Mouse (Mus musculus): ENCODE data around the gene Gdpd1. TPM values are rescaled to one million over a fixed set of nuclear protein-coding genes. Genes with fewer than 3 reads are reported as not detected.
A peak's percentile ranks its signal among the peaks of the same experiment; 100 is the strongest.
"Not testable (repeated sequence)": the region's sequence is repeated elsewhere in the genome, so short reads cannot be mapped to it uniquely, and the experiment has no call there.

The Gdpd1 gene
- total and polyA plus RNA-seq, 2 experiments from 2014 or later: 66.6 to 167 TPM

DNA sequence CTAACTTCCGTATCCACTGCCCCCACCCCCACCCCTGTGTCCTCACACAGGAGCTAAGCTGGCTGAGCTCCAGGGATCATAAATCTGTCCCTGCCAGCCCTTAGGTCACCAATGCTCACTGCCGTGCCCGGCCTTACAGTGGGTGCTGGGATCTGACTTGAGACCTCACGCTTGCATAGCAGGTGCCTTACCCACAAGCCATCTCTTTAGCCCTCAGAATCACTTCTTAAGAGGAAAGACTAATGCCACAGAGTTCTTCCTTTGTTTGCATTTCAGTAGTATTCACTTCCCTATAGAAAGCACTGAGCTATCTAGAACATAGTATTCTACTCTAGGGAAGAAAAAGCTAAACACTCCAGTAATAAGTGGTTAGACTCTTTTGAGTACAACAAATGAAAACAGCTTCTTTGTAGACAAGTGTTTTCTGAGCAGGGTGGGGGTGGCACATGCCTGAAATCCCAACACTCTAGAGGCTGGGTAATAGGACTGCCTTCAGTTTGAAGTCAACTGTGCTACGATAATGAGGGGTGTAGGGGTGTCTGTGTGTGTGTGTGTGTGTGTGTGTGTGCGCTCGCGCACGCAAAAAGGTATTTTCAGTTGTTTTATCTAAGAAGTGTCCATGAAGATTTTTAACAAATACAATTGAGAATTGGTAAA lies 34.4 kb downstream of the Gdpd1 start:
- ATAC-seq (ENCODE audit: low FRiP score) (no peak), DNase-seq (ENCODE audit: low spot score) (no peak)
- H3K9ac ChIP-seq (replicated peaks; ENCODE audit: low read length, poor library complexity, severe bottlenecking): no peak overlapping the region
- H3K4me1 ChIP-seq (ENCODE audit: insufficient read depth, low read length): no peaks in the 10 kb centered on the region
- H3K4me3 ChIP-seq (ENCODE audit: low read depth, low read length): no peak overlapping the region
- no peaks in the 10 kb centered on the region for H3K27me3 ChIP-seq (ENCODE audit: insufficient read depth, low read length)
- H3K36me3 ChIP-seq (ENCODE audit: insufficient read depth, low read length): peaks cover 56% of the 10 kb centered on the region
- H3K27ac ChIP-seq (ENCODE audit: low read depth, low read length): no peak overlapping the region
- 90% methylated on average over 9 of the region's 9 CpGs for WGBS
- TF ChIP-seq CTCF (IDR thresholded peaks at IDR 0.05): no peak
- H3K9me3 ChIP-seq (ENCODE audit: low read length): no peaks in the 10 kb centered on the region
- H3K4me2 ChIP-seq (ENCODE audit: low read depth, low read length, poor library complexity, severe bottlenecking): no peak overlapping the region

DNA sequence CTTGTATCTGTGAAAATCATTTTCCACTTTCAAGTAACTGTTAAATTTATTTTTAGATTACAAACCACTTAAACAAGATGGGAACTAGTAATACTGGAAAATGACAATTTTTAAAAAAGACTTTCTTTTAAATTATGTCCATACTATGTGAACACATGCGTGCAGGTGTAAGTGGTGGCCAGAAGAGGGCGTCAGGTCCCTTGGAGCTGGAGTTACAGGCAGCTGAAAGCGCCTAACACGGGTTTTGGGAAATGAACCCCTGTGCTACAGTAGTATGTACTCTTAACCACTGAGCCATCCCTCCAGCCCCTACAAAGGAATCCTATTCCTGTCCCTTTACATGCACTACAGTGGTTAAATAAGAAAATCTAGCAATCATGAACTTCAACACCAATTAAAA lies 37.7 kb downstream of the Gdpd1 start:
- Histone ChIP-seq H3K4me3 (ENCODE audit: low read depth, low read length) (no peak overlapping the region), H3K27me3 (ENCODE audit: insufficient read depth, low read length) (no peaks in the 10 kb centered on the region), H3K9ac (replicated peaks; ENCODE audit: low read length, poor library complexity, severe bottlenecking) (no peak overlapping the region), H3K27ac (ENCODE audit: low read depth, low read length) (no peak overlapping the region), H3K4me2 (ENCODE audit: low read depth, low read length, poor library complexity, severe bottlenecking) (no peak overlapping the region), H3K9me3 (ENCODE audit: low read length) (no peaks in the 10 kb centered on the region), H3K36me3 (ENCODE audit: insufficient read depth, low read length) (peaks cover 59% of the 10 kb centered on the region), H3K4me1 (ENCODE audit: insufficient read depth, low read length) (no peaks in the 10 kb centered on the region)
- ATAC-seq (ENCODE audit: low FRiP score) (no peak), DNase-seq (ENCODE audit: low spot score) (no peak)
- TF ChIP-seq CTCF (IDR thresholded peaks at IDR 0.05): peak; percentile 49
- 74% methylated on average over 4 of the region's 4 CpGs for WGBS

DNA sequence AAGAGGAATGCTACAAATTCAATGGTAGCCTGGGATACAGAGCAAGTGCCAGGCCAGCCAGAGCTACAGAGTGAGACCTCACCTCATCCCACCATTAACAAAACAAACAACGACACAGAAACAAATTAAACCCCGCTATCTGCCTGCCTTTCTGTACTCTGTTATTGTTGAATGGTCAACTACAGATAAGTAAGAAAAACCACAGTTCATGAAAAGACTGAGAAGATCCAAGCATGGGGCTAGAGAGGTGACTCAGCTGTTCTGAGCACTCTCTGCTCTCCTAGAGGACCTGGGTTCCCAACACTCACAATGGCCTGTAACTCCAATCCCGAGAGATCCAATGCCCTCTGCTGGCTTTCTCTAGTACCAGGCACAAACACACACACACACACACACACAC lies 45.6 kb downstream of the Gdpd1 start:
- H3K4me2 ChIP-seq (ENCODE audit: low read depth, low read length, poor library complexity, severe bottlenecking): no peak overlapping the region
- H3K4me3 ChIP-seq (ENCODE audit: low read depth, low read length): no peak overlapping the region
- no peaks in the 10 kb centered on the region for H3K27me3 ChIP-seq (ENCODE audit: insufficient read depth, low read length)
- H3K9me3 ChIP-seq (ENCODE audit: low read length): no peaks in the 10 kb centered on the region
- no peak for TF ChIP-seq CTCF (IDR thresholded peaks at IDR 0.05)
- H3K36me3 ChIP-seq (ENCODE audit: insufficient read depth, low read length): peaks cover 8% of the 10 kb centered on the region; the same call in 1 of the 2 replicates
- H3K9ac ChIP-seq (replicated peaks; ENCODE audit: low read length, poor library complexity, severe bottlenecking): no peak overlapping the region
- H3K4me1 ChIP-seq (ENCODE audit: insufficient read depth, low read length): no peaks in the 10 kb centered on the region
- ATAC-seq (ENCODE audit: low FRiP score) (no peak), DNase-seq (ENCODE audit: low spot score) (no peak)
- H3K27ac ChIP-seq (ENCODE audit: low read depth, low read length): no peak overlapping the region
- WGBS: 88% methylated on average over 3 of the region's 3 CpGs

DNA sequence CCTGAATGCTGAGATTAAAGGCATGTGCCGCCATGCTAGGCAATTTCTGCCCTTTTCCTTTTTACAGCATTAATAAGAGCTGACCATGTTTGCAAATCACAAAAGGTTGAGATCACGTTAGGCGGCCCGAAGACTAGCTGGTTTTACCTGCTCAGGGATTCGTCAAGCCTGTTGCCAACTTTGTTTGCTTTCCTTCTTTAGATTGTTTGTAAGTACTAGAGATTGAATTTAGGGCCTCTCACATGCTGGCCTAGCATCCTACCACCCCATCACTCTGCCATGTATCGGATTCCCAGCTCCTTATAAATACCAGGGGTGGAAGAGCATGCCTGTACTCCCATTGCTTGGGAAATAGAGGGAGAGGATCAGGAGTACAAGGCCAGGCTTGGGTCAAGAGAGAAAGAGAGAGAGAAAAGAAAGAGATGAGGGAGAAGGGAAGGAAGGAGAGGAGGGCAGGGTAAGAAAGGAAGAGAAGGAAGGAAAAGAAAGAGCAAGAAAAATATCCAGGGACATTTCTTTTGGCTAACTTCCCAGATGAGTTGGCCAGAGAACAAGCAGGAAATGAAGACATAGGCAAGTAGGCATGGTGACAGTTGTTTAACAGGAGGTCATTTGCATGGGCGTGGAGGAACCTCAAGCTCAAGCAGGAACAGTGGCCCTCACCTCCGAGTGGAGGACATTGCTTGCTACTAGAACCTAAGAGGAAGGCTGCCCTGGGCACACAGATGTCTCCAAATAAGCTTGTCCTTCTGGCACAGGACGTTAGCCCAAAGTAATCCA lies 47.6 kb downstream of the Gdpd1 start:
- H3K36me3 ChIP-seq (ENCODE audit: insufficient read depth, low read length): no peaks in the 10 kb centered on the region
- DNase-seq (ENCODE audit: low spot score) (no peak), ATAC-seq (ENCODE audit: low FRiP score) (no peak)
- H3K27me3 ChIP-seq (ENCODE audit: insufficient read depth, low read length): no peaks in the 10 kb centered on the region
- no peak overlapping the region for H3K4me3 ChIP-seq (ENCODE audit: low read depth, low read length)
- H3K9me3 ChIP-seq (ENCODE audit: low read length): no peaks in the 10 kb centered on the region
- H3K4me2 ChIP-seq (ENCODE audit: low read depth, low read length, poor library complexity, severe bottlenecking): no peak overlapping the region
- H3K4me1 ChIP-seq (ENCODE audit: insufficient read depth, low read length): no peaks in the 10 kb centered on the region
- H3K27ac ChIP-seq (ENCODE audit: low read depth, low read length): no peak overlapping the region
- H3K9ac ChIP-seq (replicated peaks; ENCODE audit: low read length, poor library complexity, severe bottlenecking): no peak overlapping the region
- WGBS: 80% methylated on average over 9 of the region's 9 CpGs
- TF ChIP-seq CTCF (IDR thresholded peaks at IDR 0.05): no peak

DNA sequence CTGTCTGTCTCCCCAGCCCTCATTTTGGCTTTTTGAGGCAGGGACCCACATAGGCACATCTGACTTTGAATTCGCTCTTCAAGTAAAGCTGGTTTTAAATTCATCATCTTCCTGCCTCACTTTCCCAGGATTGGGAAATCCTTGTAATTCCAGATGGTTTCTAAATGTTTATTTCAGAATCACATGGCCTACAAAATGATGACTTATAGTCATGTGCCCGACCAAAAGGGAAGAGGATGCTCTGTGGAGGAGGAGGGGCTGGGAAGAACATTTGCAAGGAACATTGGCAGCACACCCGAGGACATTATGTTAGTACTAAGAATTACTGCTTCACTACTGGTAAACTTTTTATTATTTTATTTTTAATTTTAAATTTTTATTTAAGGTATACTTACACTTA lies 48.5 kb downstream of the Gdpd1 start:
- no peak overlapping the region for H3K4me3 ChIP-seq (ENCODE audit: low read depth, low read length)
- no peak overlapping the region for H3K4me2 ChIP-seq (ENCODE audit: low read depth, low read length, poor library complexity, severe bottlenecking)
- no peaks in the 10 kb centered on the region for H3K36me3 ChIP-seq (ENCODE audit: insufficient read depth, low read length)
- no peaks in the 10 kb centered on the region for H3K9me3 ChIP-seq (ENCODE audit: low read length)
- ATAC-seq (ENCODE audit: low FRiP score) (no peak), DNase-seq (ENCODE audit: low spot score) (no peak)
- 77% methylated on average over 3 of the region's 3 CpGs for WGBS
- no peak overlapping the region for H3K27ac ChIP-seq (ENCODE audit: low read depth, low read length)
- TF ChIP-seq CTCF (IDR thresholded peaks at IDR 0.05): no peak
- H3K4me1 ChIP-seq (ENCODE audit: insufficient read depth, low read length): no peaks in the 10 kb centered on the region
- no peaks in the 10 kb centered on the region for H3K27me3 ChIP-seq (ENCODE audit: insufficient read depth, low read length)
- H3K9ac ChIP-seq (replicated peaks; ENCODE audit: low read length, poor library complexity, severe bottlenecking): no peak overlapping the region

DNA sequence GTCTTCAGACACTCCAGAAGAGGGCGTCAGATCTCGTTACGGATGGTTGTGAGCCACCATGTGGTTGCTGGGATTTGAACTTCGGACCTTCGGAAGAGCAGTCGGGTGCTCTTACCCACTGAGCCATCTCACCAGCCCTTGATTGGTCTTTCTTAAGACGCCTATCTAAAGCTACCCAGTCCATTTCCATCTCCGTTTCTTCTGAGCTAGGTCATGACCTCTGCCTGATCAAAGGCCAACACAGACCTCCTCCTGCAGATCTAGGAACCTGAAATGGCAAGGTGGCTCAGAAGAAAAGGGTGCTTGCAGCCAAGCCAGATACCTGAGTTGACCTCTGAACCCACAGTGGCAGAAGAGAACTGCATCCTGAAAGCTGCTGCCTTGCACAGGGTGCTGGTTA lies 50.6 kb downstream of the Gdpd1 start:
- not testable (repeated sequence) for H3K9me3 ChIP-seq (ENCODE audit: low read length); H3K27ac ChIP-seq (ENCODE audit: low read depth, low read length); H3K4me2 ChIP-seq (ENCODE audit: low read depth, low read length, poor library complexity, severe bottlenecking); H3K4me1 ChIP-seq (ENCODE audit: insufficient read depth, low read length); H3K4me3 ChIP-seq (ENCODE audit: low read depth, low read length); H3K9ac ChIP-seq (replicated peaks; ENCODE audit: low read length, poor library complexity, severe bottlenecking); ATAC-seq (ENCODE audit: low FRiP score); DNase-seq (ENCODE audit: low spot score); H3K36me3 ChIP-seq (ENCODE audit: insufficient read depth, low read length); H3K27me3 ChIP-seq (ENCODE audit: insufficient read depth, low read length)
- 60% methylated on average over 7 of the region's 8 CpGs for WGBS

Data from midbrain, postnatal 0 days (tissue).